Mouse (Mus musculus) urinary bladder, adult 18-20 months (tissue): ENCODE measurements around the gene Myl6.

Experiments
- DNase-seq, 2 experiments: peaks; one replicate each; pipeline ENCODE4 v3.0.0; 2022; ENCODE audit warnings: low spot score in 2 of 2, mixed read lengths in 2 of 2

Myl6 gene

GRCm38 (mm10) chr10:128493695-128494666 is at the start of gene Myl6:
Gene Myl6, minus strand, starts transcription at chr10:128494145.
- peak; percentile 94 to 97 for DNase-seq

- no peak for DNase-seq
These were observed 49.2 kb upstream of the Myl6 start for GRCm38 (mm10) chr10:128543100-128543499.

GRCm38 (mm10) chr10:128538340-128538870 is 44.5 kb upstream of the Myl6 start:
- no peak for DNase-seq

DNA sequence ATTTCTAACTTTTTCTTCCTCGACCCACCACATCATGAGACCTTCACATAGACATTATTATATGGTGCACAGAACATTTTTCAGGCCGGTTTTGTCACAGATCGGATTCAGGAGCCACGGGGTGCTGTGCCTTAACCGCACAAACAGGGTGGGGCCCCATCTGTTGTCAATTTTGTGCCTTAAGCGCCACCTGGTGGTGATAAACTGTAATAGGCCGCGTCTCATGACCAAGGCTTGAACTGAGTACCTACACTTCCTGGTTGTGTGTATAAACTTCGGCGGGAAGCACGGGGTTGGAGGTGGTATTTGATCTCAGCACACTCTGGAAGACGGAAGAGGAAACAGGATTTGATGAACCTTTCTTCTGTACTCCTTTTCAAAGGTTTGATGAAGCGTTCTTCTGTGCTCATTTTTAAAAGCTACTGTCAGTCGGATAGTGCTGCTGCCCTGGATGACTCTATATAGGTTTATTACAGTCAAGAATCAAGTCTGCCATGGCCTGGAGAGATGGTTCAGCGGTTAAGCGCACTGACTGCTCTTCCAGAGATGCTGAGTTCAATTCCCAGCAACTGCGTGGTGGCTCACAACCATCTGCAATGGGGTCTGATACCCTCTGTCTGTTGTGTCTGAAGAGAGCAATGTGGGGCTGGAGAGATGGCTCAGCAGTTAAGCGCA is 42.5 kb upstream of the Myl6 start:
- DNase-seq = peak; percentile 74 to 86

DNA sequence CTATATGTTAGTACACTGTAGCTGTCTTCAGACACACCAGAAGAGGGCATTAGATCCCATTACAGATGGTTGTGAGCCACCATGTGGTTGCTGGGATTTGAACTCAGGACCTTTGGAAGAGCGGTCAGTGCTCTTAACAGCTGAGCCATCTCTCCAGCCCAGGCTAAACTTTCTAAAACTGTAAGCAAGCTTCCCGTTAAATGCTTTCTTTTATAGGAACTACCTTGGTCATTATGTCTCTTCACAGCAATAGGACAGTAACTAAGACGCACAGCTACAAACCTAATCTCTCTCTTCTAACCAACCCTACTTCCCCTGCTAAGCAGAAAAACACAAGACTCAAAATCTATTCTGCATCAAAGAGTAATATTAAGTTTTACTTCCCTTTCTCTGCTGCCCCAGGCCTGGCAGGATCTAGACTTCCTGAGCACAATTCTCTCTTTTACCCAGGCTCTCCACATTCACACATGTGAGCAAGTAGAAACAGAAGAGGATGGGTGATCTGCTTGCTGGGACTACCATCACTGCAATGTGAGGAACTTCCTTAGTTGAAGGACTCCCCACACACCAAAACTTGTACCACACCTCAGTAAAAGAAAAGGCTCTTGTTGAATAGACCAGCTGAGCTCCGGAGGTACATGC is 41.8 kb upstream of the Myl6 start:
- no peak for DNase-seq

DNA sequence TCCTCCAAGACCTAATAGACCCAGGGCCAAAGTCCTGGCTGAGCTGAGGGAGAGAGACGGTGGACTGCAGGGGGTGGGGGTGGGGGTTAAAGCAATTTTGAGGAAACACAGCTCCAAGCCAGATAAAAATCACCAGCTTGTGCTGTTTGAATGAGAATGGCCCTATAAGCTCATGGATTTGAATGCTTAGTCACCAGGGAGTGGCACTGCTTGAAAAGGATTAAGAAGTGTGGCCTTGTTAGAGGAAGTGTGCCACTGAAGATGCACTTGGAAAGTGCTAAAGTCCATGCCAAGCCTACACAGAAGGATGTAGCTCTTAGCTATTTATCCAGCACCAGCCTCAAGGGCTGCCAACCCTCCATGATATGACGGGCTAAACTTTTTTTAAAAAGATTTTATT is 41.3 kb upstream of the Myl6 start:
- no peak for DNase-seq

DNA sequence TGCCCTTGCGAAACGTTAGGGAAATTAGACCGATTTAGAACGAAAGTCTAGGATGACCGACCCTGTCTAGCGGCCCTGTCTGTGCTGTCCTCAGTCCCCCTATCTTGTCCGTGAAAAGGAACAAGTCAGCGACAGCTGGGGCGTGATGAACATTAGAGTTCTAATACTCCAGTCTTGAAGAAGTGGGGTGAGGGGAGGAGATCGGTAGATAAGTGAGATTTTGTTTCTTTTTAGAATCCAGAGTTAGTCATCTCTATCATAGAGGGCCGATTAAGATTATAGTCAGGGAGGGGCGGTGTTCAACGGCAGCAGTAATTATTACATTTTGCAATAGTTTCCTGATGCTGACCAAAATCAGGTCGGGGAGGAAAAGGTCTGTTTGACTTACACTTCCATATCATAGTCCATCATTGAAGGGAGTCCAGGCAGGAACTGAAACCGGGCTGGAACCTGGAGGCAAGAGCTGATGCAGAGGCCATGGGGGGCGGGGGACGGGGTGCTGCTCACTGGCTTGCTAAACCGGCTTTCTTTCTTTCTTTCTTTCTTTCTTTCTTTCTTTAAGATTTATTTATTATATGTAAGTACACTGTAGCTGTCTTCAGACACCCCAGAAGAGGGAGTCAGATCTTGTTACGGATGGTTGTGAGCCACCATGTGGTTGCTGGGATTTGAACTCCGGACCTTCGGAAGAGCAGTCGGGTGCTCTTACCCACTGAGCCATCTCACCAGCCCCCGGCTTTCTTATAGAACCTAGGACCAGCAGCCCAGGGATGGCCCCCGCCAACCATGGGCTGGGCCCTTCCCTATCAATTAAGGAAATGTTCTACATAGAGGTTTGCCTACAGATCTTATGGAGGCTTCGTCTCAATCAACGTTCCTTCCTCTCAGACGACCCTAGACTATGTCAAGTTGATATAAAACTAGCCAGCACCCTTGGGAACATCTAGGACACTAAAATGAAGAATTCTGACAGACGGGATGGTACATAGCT is 32.7 kb upstream of the Myl6 start:
- no peak for DNase-seq

GRCm38 (mm10) chr10:128525671-128526308 is 31.8 kb upstream of the Myl6 start, which contains the start of gene Esyt1:
Gene Esyt1, minus strand, starts transcription at chr10:128525871.
- peak; percentile 84 to 95 for DNase-seq

GRCm38 (mm10) chr10:128524732-128525662 is 31.1 kb upstream of the Myl6 start:
- peak in 1 of 2 experiments; percentile 66 for DNase-seq

- DNase-seq = no peak
These were observed 30.3 kb upstream of the Myl6 start for GRCm38 (mm10) chr10:128524111-128524731.

DNA sequence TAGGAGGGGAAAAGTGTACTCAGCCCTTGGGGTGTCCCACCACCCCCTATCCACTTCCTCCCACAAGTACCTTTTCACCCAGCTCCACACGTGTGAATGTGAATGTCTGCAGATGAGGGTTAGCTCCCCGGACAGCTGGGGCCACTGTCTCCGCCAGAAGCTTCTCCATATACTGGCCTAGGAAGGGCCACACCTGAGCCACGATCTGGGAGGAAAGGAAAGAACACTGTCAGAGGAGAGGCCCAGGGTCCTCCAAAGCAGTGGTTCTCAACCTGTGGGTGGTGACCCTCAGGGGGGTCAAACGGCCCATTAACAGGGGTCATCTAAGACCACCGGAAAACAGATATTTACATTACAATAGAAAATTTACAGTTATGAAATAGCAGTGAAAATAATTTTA is 28.4 kb upstream of the Myl6 start:
- DNase-seq = no peak

DNA sequence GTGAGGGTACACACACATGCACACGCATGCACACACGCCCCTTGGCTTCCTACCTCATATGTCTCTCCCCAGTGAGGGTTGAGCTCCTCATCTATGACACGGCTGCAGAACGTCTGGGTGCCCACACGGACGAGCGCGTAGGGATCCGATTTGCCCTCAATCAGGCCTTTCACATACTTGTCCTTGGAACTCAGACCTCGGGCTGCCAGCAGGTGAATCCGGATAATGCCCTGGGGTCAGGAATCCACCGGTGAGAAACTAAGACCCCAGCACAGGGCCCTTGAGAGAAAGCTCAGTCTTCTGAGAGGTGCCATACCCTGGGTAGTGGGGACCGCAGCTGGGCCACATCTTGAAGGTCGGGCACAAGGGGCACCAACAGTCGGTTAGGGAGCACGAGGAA is 26.6 kb upstream of the Myl6 start:
- no peak for DNase-seq

DNA sequence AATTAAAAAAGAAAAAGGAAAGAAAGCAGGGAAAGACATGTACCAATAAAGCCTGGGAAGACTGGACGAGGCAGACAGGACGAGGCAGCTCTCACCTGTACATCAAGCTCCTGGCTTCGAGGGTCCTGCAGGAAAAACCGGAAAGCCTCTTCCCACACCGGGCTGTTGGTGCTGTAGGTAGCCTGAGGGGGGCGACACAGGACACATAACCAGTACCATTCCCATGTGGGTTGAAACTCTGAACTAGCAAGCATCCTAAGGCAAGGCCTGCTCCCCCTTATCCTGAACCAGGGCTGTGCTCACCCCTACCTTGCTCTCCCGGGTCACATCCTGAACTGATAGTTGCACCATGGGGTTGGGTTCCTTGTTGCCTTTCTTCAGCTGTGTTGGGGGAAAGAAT is 24.9 kb upstream of the Myl6 start:
- no peak for DNase-seq

GRCm38 (mm10) chr10:128516677-128517076 is 22.7 kb upstream of the Myl6 start:
- no peak for DNase-seq

GRCm38 (mm10) chr10:128516029-128516428 is 22.1 kb upstream of the Myl6 start:
- no peak for DNase-seq

- DNase-seq = no peak
These were observed 21.1 kb upstream of the Myl6 start for GRCm38 (mm10) chr10:128515044-128515443.

DNA sequence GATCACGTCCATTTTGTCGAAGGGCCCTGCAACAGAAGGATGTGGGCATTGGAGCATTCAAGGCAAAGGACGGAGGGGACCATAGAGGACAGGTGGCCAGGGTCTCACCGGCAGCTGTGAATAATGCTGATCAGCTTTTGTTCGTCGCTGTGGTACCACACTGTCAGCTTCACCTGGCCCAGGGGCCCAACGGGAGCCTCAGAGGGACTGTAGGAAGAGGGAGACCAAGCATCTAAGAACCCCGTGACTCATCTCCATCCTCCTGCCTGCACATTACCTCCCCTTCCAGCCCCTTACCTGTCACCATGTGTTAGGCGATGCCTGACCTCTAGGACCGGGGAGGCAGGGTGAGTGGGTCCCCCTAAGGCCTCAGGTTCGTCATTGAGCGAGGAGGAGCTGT is 17.8 kb upstream of the Myl6 start:
- DNase-seq = no peak

GRCm38 (mm10) chr10:128511189-128511588 is 17.2 kb upstream of the Myl6 start:
- DNase-seq = no peak

- no peak for DNase-seq
These were observed 16.4 kb upstream of the Myl6 start for GRCm38 (mm10) chr10:128510301-128510700.
